Mouse (Mus musculus) spleen, postnatal 36 days (tissue): ENCODE measurements around the gene Usp20.

Experiments
- DNase-seq, 2 experiments: peaks; one replicate each; pipeline ENCODE4 v3.0.0; 2022; ENCODE audit warnings: low spot score in 2 of 2, mixed read lengths in 1 of 2

Usp20 gene

DNA sequence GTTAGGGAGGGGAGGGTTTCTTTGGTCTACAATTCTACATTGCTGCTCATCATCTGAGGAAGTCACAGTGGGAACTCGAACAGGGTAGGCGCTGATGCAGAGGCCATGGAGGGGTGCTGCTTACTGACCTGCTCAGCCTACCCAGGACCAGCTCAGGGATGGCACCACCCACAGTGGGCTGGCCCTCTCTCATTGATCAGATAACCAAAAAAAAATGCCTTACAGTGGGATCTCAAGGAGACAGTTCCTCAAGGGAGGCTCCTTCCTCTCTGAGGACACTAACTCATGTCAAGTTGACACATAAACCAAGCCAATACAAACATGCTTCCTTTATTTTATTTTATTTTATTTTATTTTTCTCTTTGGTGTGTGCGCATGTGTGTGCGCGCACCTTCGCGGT lies 87.4 kb downstream of the Usp20 start:
- DNase-seq, result no peak
